Mouse (Mus musculus) stomach, postnatal 0 days (tissue): ENCODE measurements around the gene Gpr37.

ENCODE experiments used
- CTCF ChIP-seq: IDR thresholded peaks from 2 replicates; pipeline ENCODE4 v1.5.1; 2016; ENCODE audit warnings: antibody characterized with exemption, low read depth, mild to moderate bottlenecking, moderate library complexity
- EP300 ChIP-seq: optimal IDR thresholded peaks from 2 replicates; pipeline ENCODE3; 2016; ENCODE audit warnings: antibody characterized with exemption

- TF ChIP-seq CTCF (no peak), EP300 (no peak)
Measured at GRCm38 (mm10) chr6:25690284-25690605, 284 bp downstream of the Gpr37 start.
